Mouse (Mus musculus): Measurements from ENCODE around the gene Dzip1l. TPM values are rescaled to one million over a fixed set of nuclear protein-coding genes. Genes with fewer than 3 reads are reported as not detected.

Dzip1l gene
- polyA plus RNA-seq, 1 experiment from 2014 or later, result 13.3 TPM

DNA sequence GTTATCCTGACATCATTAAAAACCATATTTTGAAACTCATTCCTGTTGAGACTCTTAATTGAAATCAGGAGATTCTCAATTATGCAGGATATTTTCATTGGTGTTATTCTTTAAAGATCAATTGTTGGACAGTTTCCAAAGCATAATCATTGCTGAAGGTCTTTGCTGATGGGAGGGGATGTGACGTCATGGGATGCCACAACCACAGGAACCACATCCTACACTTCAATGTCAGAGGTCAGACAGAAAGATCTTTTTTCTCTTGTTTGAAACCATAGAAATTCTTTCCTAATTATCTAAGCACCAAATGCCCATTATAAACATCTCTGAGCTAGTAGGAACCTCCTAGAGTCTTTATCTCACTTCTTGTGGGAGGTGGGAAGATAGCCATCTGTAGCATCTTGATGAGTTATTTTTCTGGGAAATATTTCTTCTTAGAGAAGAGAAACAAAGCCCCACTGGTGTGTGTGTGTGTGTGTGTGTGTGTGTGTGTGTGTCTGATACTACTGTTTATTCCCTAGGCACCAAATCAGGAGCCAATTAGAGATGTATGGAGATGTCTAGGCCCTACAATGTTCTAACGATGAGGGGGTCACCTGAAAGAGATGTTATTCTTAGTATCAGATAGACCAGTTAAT is 70.6 kb downstream of the Dzip1l start:
- WGBS, result 87% methylated on average over 2 of the region's 2 CpGs
- H3K27ac ChIP-seq (replicated peaks), result no peak overlapping the region

DNA sequence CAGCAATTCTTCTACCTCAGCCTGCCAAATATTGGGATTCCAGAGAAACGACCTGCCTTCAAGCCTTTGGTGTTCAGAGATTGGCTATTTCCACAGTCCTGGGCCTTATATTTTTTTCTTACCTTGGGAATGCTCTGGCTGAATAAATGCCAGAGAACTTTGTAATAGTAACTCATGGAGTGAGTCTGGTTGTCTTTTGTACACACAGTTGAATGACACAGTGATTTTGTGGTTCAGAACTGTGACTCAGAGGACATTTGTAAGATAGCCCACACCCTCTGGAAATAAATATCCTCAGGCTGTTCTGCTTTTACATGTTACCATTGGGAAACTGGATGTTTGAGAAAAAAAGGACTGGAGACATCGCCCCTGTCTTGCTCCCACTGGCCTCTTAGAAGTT is 71.9 kb downstream of the Dzip1l start:
- WGBS, result 84% methylated on average over 2 of the region's 2 CpGs
- no peak overlapping the region for H3K9ac ChIP-seq (replicated peaks)
- ATAC-seq (replicated peaks), result no peak

More for the DNA sequence above, 70.6 kb downstream of the Dzip1l start:
- H3K9ac ChIP-seq (replicated peaks), result no peak overlapping the region
- no peak overlapping the region for H3K4me3 ChIP-seq
- H3K36me3 ChIP-seq, result no peaks in the 10 kb centered on the region
- H3K4me2 ChIP-seq (replicated peaks), result no peak overlapping the region
- no peaks in the 10 kb centered on the region for H3K4me1 ChIP-seq
- no peak for ATAC-seq (replicated peaks)
- no peaks in the 10 kb centered on the region for H3K9me3 ChIP-seq
- no peaks in the 10 kb centered on the region for H3K27me3 ChIP-seq

DNA sequence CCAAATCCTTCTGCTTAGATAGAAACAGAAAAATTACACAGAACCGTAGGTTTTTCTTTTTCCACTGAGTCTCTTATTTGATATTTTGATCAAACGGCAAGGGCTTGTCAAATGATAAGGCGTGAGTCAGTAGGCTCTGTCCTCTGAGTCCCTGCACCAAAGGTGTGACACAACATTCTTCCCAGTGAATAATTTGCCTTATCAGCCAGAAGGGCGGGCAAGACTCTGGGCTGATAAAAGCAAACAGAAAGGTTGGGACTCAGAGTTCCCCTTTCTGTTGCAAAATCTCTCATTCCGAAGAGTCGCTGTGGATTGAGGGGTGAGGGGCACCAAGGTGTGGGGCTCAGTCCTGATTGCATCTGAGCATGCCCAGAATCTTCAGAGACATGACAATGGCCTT is 72.9 kb downstream of the Dzip1l start:
- WGBS, result 89% methylated on average over 6 of the region's 6 CpGs

More for the DNA sequence above, 71.9 kb downstream of the Dzip1l start:
- no peak overlapping the region for H3K4me2 ChIP-seq (replicated peaks)
- no peaks in the 10 kb centered on the region for H3K36me3 ChIP-seq
- no peaks in the 10 kb centered on the region for H3K4me1 ChIP-seq
- H3K4me3 ChIP-seq, result no peak overlapping the region
- no peak overlapping the region for H3K27ac ChIP-seq (replicated peaks)
- H3K27me3 ChIP-seq, result no peaks in the 10 kb centered on the region
- no peaks in the 10 kb centered on the region for H3K9me3 ChIP-seq

DNA sequence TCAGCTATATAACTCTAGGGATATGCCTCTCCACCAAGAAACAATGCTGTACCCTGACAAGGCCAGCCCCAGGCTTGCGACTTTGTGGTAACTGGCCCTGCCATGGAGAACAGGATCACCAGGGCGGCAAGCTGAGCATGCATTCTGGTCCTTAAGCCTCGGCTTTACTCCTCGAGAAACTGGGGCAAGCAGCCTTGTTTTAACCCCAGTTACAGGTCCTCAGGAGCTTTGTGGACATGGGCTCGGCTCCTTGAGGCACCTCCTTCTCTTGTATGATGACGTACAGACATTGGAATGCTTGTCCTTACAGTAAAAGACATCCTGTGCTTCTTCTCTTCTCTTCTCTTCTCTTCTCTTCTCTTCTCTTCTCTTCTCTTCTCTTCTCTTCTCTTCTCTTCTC is 74.4 kb downstream of the Dzip1l start:
- no peaks in the 10 kb centered on the region for H3K36me3 ChIP-seq
- H3K27ac ChIP-seq (replicated peaks), result no peak overlapping the region
- no peak for ATAC-seq (replicated peaks)
- H3K4me3 ChIP-seq, result no peak overlapping the region
- no peaks in the 10 kb centered on the region for H3K27me3 ChIP-seq
- H3K4me2 ChIP-seq (replicated peaks), result no peak overlapping the region
- H3K9ac ChIP-seq (replicated peaks), result no peak overlapping the region
- no peaks in the 10 kb centered on the region for H3K9me3 ChIP-seq
- H3K4me1 ChIP-seq, result no peaks in the 10 kb centered on the region
- WGBS, result 81% methylated on average over 6 of the region's 6 CpGs

More for the DNA sequence above, 72.9 kb downstream of the Dzip1l start:
- H3K4me2 ChIP-seq (replicated peaks), result no peak overlapping the region
- no peaks in the 10 kb centered on the region for H3K4me1 ChIP-seq
- H3K27ac ChIP-seq (replicated peaks), result no peak overlapping the region
- no peak overlapping the region for H3K9ac ChIP-seq (replicated peaks)
- no peaks in the 10 kb centered on the region for H3K36me3 ChIP-seq
- H3K9me3 ChIP-seq, result no peaks in the 10 kb centered on the region
- no peak overlapping the region for H3K4me3 ChIP-seq
- no peak for ATAC-seq (replicated peaks)
- no peaks in the 10 kb centered on the region for H3K27me3 ChIP-seq

DNA sequence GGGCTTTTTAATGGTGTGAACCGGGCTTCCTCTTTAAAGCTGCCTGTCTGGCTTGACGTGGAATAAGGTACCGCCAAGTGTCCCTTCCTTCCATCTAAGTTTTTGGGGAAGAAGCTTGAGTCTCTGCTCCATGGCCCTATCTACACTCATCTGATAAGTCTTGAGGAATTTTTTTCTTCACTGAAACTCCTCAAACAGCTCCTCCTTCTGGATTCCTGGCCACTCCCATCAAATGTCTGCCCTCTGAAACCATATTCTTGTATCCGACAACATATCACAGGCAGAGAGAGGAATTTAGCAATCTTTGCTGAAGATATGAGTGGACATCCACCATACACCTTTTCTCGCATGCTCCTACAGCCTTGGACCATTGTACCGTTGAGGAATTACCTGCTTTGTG is 77.0 kb downstream of the Dzip1l start:
- Histone ChIP-seq H3K27me3 (no peaks in the 10 kb centered on the region), H3K9me3 (no peaks in the 10 kb centered on the region), H3K36me3 (no peaks in the 10 kb centered on the region), H3K27ac (replicated peaks) (no peak overlapping the region), H3K4me3 (no peak overlapping the region), H3K4me1 (no peaks in the 10 kb centered on the region), H3K9ac (replicated peaks) (no peak overlapping the region), H3K4me2 (replicated peaks) (no peak overlapping the region)
- ATAC-seq (replicated peaks), result no peak
- WGBS, result 91% methylated on average over 6 of the region's 6 CpGs

DNA sequence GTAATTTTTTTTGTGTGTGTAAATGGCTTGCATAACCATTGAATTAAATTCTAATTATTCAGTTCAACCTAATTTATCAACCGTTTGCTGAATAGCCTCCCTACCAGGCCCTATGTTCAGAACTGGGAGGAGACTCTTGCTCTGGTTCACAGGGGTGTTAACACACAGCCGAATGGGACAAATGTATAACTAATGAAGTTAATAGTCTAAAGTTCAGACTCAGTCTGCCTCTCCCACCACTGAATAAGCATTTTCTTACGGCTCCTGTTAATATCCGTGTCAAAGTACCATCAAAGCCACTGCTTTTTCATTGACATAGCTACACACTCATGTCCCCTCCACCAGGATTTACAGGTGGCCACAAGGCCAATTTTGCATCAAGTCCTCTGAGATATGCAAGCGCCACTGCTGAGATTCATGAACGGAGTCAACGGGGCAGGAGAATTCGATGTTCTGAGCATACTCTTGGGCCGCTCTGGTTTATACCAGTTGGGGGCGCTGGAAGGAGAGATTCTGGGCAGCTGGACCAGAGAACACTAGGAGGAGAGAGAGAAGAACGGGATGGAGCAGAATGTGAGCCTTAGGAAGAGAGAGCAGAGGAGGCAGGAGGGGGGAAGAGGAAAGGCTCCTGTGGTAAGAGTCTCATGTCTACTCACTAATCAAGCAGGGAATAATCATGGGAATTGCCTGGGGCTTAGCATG is 78.3 kb downstream of the Dzip1l start:
- WGBS, result 71% methylated on average over 11 of the region's 11 CpGs
- Histone ChIP-seq H3K4me2 (replicated peaks) (no peak overlapping the region), H3K36me3 (no peaks in the 10 kb centered on the region), H3K4me3 (no peak overlapping the region), H3K9ac (replicated peaks) (no peak overlapping the region), H3K27me3 (no peaks in the 10 kb centered on the region), H3K9me3 (no peaks in the 10 kb centered on the region), H3K27ac (replicated peaks) (no peak overlapping the region), H3K4me1 (no peaks in the 10 kb centered on the region)
- no peak for ATAC-seq (replicated peaks)

DNA sequence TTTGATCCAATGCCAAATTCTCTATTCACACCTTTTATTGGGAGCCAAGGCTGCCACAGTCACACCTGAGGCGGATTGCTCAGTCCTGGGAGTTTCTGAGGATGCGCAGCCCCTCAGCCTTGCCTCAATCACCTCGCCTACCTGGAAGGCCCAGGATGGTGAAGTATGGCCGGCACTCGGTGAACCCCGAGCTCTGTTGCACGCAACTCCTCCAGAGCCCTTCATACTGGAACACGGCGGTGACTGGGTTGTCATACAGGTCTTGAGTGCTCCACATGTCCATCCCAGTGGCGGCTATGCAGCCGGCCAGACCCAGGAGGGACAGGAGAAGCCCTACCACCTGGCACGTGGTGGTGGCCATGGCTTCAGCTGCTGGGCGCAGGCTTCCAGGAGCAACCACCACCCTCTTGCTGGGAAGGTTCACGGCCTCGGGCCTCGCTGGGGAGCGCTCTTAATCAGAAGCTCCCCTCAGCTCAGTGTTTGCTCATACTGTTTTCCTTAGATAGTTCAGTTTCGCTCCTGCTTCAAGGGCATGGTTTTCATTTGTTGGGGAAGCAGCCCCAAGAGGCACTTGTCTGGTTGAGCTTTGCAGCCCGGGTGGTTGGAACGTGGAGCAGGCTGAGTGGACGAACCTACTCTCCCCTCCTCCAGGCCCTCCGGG is 80.4 kb downstream of the Dzip1l start:
- no peaks in the 10 kb centered on the region for H3K36me3 ChIP-seq
- WGBS, result 91% methylated on average over 22 of the region's 22 CpGs
- ATAC-seq (replicated peaks), result no peak
- H3K27ac ChIP-seq (replicated peaks), result no peak overlapping the region
- no peaks in the 10 kb centered on the region for H3K4me1 ChIP-seq
- H3K9ac ChIP-seq (replicated peaks), result no peak overlapping the region
- H3K4me3 ChIP-seq, result no peak overlapping the region
- no peaks in the 10 kb centered on the region for H3K9me3 ChIP-seq
- H3K4me2 ChIP-seq (replicated peaks), result no peak overlapping the region
- H3K27me3 ChIP-seq, result no peaks in the 10 kb centered on the region

DNA sequence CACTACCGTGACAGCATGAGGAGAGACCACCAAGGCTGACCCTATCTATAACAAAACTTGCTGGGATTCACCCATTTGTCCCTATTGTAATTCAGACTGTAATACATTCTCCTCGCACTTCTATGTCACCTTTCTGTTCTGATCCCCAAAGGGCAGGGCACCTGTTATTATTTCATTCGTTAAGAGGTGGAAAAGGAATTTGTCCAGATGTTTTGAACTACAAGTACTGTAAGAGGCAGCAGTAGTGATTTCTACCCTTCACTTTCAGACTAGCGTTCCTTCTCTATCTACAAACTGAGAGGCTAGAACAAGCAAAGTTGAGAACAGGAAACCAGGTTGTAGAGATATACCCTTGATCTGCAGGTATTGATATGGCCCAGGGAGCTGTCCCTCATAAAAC is 81.0 kb downstream of the Dzip1l start:
- no peak overlapping the region for H3K27ac ChIP-seq (replicated peaks)
- H3K4me1 ChIP-seq, result no peaks in the 10 kb centered on the region
- 87% methylated on average over 4 of the region's 4 CpGs for WGBS
- no peak overlapping the region for H3K4me2 ChIP-seq (replicated peaks)
- ATAC-seq (replicated peaks), result no peak
- H3K36me3 ChIP-seq, result no peaks in the 10 kb centered on the region
- H3K4me3 ChIP-seq, result no peak overlapping the region
- H3K27me3 ChIP-seq, result no peaks in the 10 kb centered on the region
- H3K9ac ChIP-seq (replicated peaks), result no peak overlapping the region
- no peaks in the 10 kb centered on the region for H3K9me3 ChIP-seq

DNA sequence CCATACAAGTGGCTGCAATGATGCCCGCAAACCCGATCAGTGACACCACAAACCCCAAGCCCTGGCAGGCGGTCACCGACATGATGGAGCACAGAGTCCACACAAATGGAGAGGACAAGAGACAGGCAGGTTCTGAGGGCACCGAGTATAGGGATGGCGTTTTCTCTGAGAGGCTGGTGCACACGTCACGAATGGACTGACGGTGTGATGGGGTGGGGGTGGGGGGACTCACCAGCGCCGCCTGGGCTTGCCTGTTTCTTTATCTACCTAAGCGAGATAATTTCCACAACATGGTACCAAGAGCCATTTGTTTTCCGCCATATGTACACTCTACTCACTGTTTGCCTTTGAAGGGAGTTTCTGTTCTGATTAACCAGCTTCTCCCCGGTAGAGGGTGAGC is 87.8 kb downstream of the Dzip1l start, which contains the start of gene Cldn18:
TSS of gene Cldn18 (minus strand) at position 134 of the 400 bp plus-strand sequence.
- Histone ChIP-seq H3K36me3 (no peaks in the 10 kb centered on the region), H3K4me2 (replicated peaks) (no peak within 1 kb of the TSS), H3K4me3 (no peak within 1 kb of the TSS), H3K4me1 (no peaks in the 10 kb centered on the region), H3K27ac (replicated peaks) (no peak within 1 kb of the TSS), H3K9me3 (no peaks in the 10 kb centered on the region), H3K9ac (replicated peaks) (no peak within 1 kb of the TSS), H3K27me3 (no peaks in the 10 kb centered on the region)
- no peak for ATAC-seq (replicated peaks)
- 92% methylated on average over 14 of the region's 14 CpGs for WGBS

Other genes with a start within 250 kb of the Dzip1l start
- 58.8 and 59.5 TPM in 2 replicates for gene Mras, start 192.1 kb upstream of the Dzip1l start, polyA plus RNA-seq (2015; fragmentation: Nextera tagmentation; extraction: Ambion mirVana)
- 1.0 and 1.6 TPM in 2 replicates for gene Nme9, start 178.0 kb upstream of the Dzip1l start, polyA plus RNA-seq (2015; fragmentation: Nextera tagmentation; extraction: Ambion mirVana)
- 59.9 and 60.2 TPM in 2 replicates for gene Armc8, start 60.6 kb upstream of the Dzip1l start, polyA plus RNA-seq (2015; fragmentation: Nextera tagmentation; extraction: Ambion mirVana)
- 28.9 and 31.6 TPM in 2 replicates for gene Dbr1, start 53.7 kb upstream of the Dzip1l start, polyA plus RNA-seq (2015; fragmentation: Nextera tagmentation; extraction: Ambion mirVana)
- not detected in 2 replicates for gene A4gnt, start 17.0 kb upstream of the Dzip1l start, polyA plus RNA-seq (2015; fragmentation: Nextera tagmentation; extraction: Ambion mirVana)
- not detected in 2 replicates for gene Cldn18, start 87.8 kb downstream of the Dzip1l start, polyA plus RNA-seq (2015; fragmentation: Nextera tagmentation; extraction: Ambion mirVana)
- 0.98 and 4.9 TPM in 2 replicates for gene Sox14, start 246.7 kb downstream of the Dzip1l start, polyA plus RNA-seq (2015; fragmentation: Nextera tagmentation; extraction: Ambion mirVana)